Mouse (Mus musculus) midbrain, embryonic 14.5 days (tissue): ENCODE measurements around the gene Mtf1. TPM values are rescaled to one million over a fixed set of nuclear protein-coding genes. Genes with fewer than 3 reads are reported as not detected.

Experiments used
- ATAC-seq: fragments of 200-750 bp; cut with Nextera tagmentation; 2 replicates; pipeline ENCODE4 v1.8.0; 2017; ENCODE audit warnings: moderate number of reproducible peaks, moderate library complexity; ENCODE audit not compliant: low FRiP score, low TSS enrichment
- DNase-seq: peaks from one replicate; pipeline ENCODE4 v3.0.0-alpha.2; 2015
- H3K27ac ChIP-seq: fragments of 300-500 bp; sonication (generic); replicated peaks from 2 replicates; pipeline ENCODE4 v1.5.1; 2014; ENCODE audit warnings: mild to moderate bottlenecking, low read depth, low read length, moderate library complexity
- H3K27me3 ChIP-seq: fragments of 300-500 bp; sonication (generic); 2 replicates; pipeline ENCODE4 v1.6.1; 2014; ENCODE audit warnings: low read length, control low read depth, mixed read lengths; ENCODE audit not compliant: control insufficient read depth, insufficient read depth
- H3K36me3 ChIP-seq: fragments of 300-500 bp; sonication (generic); 2 replicates; pipeline ENCODE4 v1.6.1; 2014; ENCODE audit warnings: low read length, control low read depth; ENCODE audit not compliant: control insufficient read depth, insufficient read depth
- H3K4me1 ChIP-seq: fragments of 300-500 bp; sonication (generic); 2 replicates; pipeline ENCODE4 v1.6.1; 2014; ENCODE audit warnings: mild to moderate bottlenecking, antibody characterized with exemption, low read length, control low read depth; ENCODE audit not compliant: control insufficient read depth, insufficient read depth
- H3K4me2 ChIP-seq: fragments of 300-500 bp; sonication (generic); 2 replicates; pipeline ENCODE4 v1.6.1; 2014; ENCODE audit warnings: mild to moderate bottlenecking, low read length, moderate library complexity
- H3K4me3 ChIP-seq: fragments of 300-500 bp; sonication (generic); replicated peaks from 2 replicates; pipeline ENCODE4 v1.5.1; 2014; ENCODE audit warnings: low read depth, low read length
- H3K9ac ChIP-seq: fragments of 300-500 bp; sonication (generic); replicated peaks from 2 replicates; pipeline ENCODE4 v1.6.1; 2014; ENCODE audit warnings: mild to moderate bottlenecking, low read length, moderate library complexity
- H3K9me3 ChIP-seq: fragments of 300-500 bp; sonication (generic); 2 replicates; pipeline ENCODE4 v1.6.1; 2016; ENCODE audit warnings: low read length, control low read depth, mixed read lengths; ENCODE audit not compliant: control insufficient read depth
- WGBS: fragments of 180-500 bp; shearing (Covaris S2); extraction: QIAGEN DNeasy Blood & Tissue Kit; methylation state at CpG from one replicate; pipeline ENCODE4 v1.1.7; 2014; 5-methylcytosine and 5-hydroxymethylcytosine counted together
- polyA plus RNA-seq: library from polyadenylated mRNA; unstranded; fragments of >200 nt; fragmentation: Nextera tagmentation; extraction: Ambion mirVana; gene quantifications from 2 replicates; pipeline ENCODE4 v1.2.1, GENCODE M21; 2014

Mtf1 gene
- polyA plus RNA-seq, 1 experiment from 2014 or later, result 11.4 TPM

- H3K27ac ChIP-seq, result no peak overlapping the region
- H3K4me1 ChIP-seq, result peaks cover 15% of the 10 kb centered on the region
- no peak overlapping the region for H3K4me3 ChIP-seq
- H3K27me3 ChIP-seq, result no peaks in the 10 kb centered on the region
- WGBS, result 86% methylated on average over 5 of the region's 5 CpGs
- no peak overlapping the region for H3K9ac ChIP-seq
- ATAC-seq, result no peak
- no peaks in the 10 kb centered on the region for H3K9me3 ChIP-seq
- peaks cover 59% of the 10 kb centered on the region for H3K36me3 ChIP-seq
- no peak for DNase-seq
- H3K4me2 ChIP-seq, result no peak overlapping the region
These were observed 56.5 kb downstream of the Mtf1 start for GRCm38 (mm10) chr4:124858370-124858769.

- Histone ChIP-seq H3K27ac (no peak overlapping the region), H3K4me2 (peak overlapping the region; percentile 77), H3K9ac (peak overlapping the region; percentile 90; the same call in 1 of the 2 replicates), H3K4me3 (peak overlapping the region; percentile 66), H3K27me3 (no peaks in the 10 kb centered on the region), H3K36me3 (peaks cover 41% of the 10 kb centered on the region), H3K4me1 (peaks cover 15% of the 10 kb centered on the region), H3K9me3 (no peaks in the 10 kb centered on the region)
- 21% methylated on average over 7 of the region's 7 CpGs for whole genome bisulfite sequencing
- peak; percentile 59 for DNase-seq
- ATAC-seq, result no peak
These were observed 58.5 kb downstream of the Mtf1 start for GRCm38 (mm10) chr4:124860446-124860845.

GRCm38 (mm10) chr4:124861283-124862188 is 59.6 kb downstream of the Mtf1 start, which contains the start of gene Maneal:
TSS of gene Maneal (minus strand) at chr4:124862171.
- H3K36me3 ChIP-seq, result peaks cover 31% of the 10 kb centered on the region
- H3K4me2 ChIP-seq, result peak within 1 kb of the TSS; percentile 77
- ATAC-seq (peak; percentile 74), DNase-seq (peak; percentile 67)
- no peaks in the 10 kb centered on the region for H3K27me3 ChIP-seq
- peak within 1 kb of the TSS; percentile 66 for H3K4me3 ChIP-seq
- 1% methylated on average over 50 of the region's 77 CpGs for WGBS
- peak within 1 kb of the TSS; percentile 90 for H3K9ac ChIP-seq
- peaks cover 15% of the 10 kb centered on the region for H3K4me1 ChIP-seq
- H3K27ac ChIP-seq, result peak within 1 kb of the TSS; percentile 84
- H3K9me3 ChIP-seq, result no peaks in the 10 kb centered on the region

DNA sequence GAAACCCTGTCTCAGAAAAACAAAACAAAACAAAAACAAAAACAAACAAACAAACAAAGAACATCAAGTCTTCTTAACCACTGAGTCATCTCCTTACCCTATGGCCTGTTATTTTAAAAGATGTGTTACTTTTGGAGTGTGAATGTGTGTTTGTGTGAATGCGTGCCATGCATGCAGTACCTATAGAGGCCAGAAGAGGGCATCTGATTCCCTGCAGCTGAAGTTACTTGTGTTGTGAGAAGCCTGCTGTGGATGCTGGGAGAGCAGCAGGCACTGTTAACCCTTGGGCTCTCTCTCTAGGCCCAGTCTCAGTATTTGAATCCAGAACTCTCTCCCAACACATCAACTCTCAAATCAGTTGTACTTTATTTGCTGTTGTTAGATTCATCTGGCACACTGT is 70.8 kb downstream of the Mtf1 start:
- Histone ChIP-seq H3K4me3 (no peak overlapping the region), H3K4me2 (no peak overlapping the region), H3K9ac (no peak overlapping the region), H3K27ac (no peak overlapping the region), H3K9me3 (no peaks in the 10 kb centered on the region), H3K27me3 (no peaks in the 10 kb centered on the region), H3K4me1 (no peaks in the 10 kb centered on the region), H3K36me3 (no peaks in the 10 kb centered on the region)
- DNase-seq (no peak), ATAC-seq (no peak)
- WGBS, result 88% methylated on average over 1 of the region's 1 CpGs

- H3K36me3 ChIP-seq, result no peaks in the 10 kb centered on the region
- no peaks in the 10 kb centered on the region for H3K27me3 ChIP-seq
- DNase-seq, result peak; percentile 24
- peak within 1 kb of the TSS; percentile 49 for H3K4me3 ChIP-seq
- peak within 1 kb of the TSS; percentile 72 for H3K27ac ChIP-seq
- H3K4me1 ChIP-seq, result peaks cover 3% of the 10 kb centered on the region; the same call in 1 of the 2 replicates
- H3K9ac ChIP-seq, result peak within 1 kb of the TSS; percentile 51
- ATAC-seq, result no peak
- H3K9me3 ChIP-seq, result no peaks in the 10 kb centered on the region
- 5% methylated on average over 11 of the region's 11 CpGs for WGBS
- peak within 1 kb of the TSS; percentile 58 for H3K4me2 ChIP-seq
These were observed 78.7 kb downstream of the Mtf1 start, which contains the start of gene Epha10 for GRCm38 (mm10) chr4:124880599-124880998. TSS of gene Epha10 (plus strand) at chr4:124880899.

DNA sequence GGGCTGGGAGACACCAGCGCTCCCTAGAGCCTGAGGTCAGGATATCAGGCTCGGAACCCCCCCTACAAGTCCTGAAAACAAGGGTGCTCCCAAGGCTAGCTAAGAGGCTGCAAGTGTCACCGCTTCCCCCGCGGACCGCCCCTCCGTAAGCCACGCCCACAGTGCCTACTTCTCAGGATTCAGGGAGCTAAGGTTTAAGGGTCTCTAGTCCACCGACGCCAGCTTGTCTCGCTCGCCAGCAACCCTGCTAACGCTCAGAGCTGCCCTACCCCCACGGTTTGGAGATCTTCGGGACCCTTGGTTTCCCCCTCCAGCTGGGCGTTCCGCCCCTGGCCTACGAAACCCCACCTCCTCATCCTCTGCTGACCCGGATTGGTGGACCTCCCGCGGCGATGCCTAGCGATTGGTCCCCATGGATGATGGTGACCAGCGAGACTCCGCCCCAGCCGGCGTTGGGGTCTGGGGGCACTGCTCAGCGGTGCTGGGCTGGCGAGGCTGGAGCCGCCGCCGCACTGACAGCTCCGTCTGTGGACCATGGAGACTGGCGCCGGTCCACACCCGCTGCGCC is 79.5 kb downstream of the Mtf1 start:
- H3K9ac ChIP-seq, result peak overlapping the region; percentile 51
- WGBS, result under 1% methylated on average over 37 of the region's 37 CpGs
- H3K4me1 ChIP-seq, result peaks cover 3% of the 10 kb centered on the region; the same call in 1 of the 2 replicates
- peak overlapping the region; percentile 72 for H3K27ac ChIP-seq
- peak overlapping the region; percentile 49 for H3K4me3 ChIP-seq
- H3K36me3 ChIP-seq, result no peaks in the 10 kb centered on the region
- H3K9me3 ChIP-seq, result no peaks in the 10 kb centered on the region
- H3K27me3 ChIP-seq, result no peaks in the 10 kb centered on the region
- H3K4me2 ChIP-seq, result peak overlapping the region; percentile 58
- DNase-seq (peak; percentile 96), ATAC-seq (peak; percentile 96)

DNA sequence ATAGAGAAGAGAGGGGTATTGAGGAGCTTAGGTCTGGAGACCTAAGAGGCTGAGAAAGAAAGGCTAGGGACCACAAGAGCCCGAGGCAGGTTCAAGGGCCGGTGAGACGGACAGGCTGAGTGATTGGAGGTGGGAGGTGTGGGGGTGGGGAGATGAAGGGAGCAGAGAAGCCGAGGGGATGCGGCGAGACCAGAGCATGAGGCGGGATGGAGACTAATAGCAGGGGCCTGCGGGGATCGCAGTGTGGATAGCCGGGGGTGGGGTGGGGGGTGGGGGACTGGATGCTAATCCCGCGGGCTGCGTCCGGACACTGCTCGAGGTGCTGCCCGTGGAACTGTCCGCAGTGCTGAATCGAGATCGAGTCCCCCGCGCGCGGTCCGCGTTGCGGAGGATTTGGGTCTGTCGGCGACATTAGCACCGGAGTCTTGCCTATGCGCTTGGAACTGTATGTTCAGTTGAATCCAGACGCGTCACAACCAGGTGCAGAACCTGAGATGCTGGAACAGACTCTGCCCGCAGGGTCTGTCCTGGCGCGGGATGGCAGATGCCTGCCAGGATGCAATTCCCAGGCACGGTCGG is 80.3 kb downstream of the Mtf1 start:
- ATAC-seq (peak; percentile 36; the same call in 1 of the 2 replicates), DNase-seq (peak; percentile 66)
- H3K27ac ChIP-seq, result peak overlapping the region; percentile 72
- H3K9ac ChIP-seq, result peak overlapping the region; percentile 51
- WGBS, result under 1% methylated on average over 37 of the region's 37 CpGs
- H3K27me3 ChIP-seq, result no peaks in the 10 kb centered on the region
- peak overlapping the region; percentile 58 for H3K4me2 ChIP-seq
- peaks cover 3% of the 10 kb centered on the region; the same call in 1 of the 2 replicates for H3K4me1 ChIP-seq
- no peaks in the 10 kb centered on the region for H3K9me3 ChIP-seq
- H3K4me3 ChIP-seq, result peak overlapping the region; percentile 49
- H3K36me3 ChIP-seq, result no peaks in the 10 kb centered on the region

- ATAC-seq (no peak), DNase-seq (no peak)
- H3K9me3 ChIP-seq, result no peaks in the 10 kb centered on the region
- no peak overlapping the region for H3K27ac ChIP-seq
- no peaks in the 10 kb centered on the region for H3K27me3 ChIP-seq
- H3K4me2 ChIP-seq, result no peak overlapping the region
- H3K36me3 ChIP-seq, result no peaks in the 10 kb centered on the region
- no peak overlapping the region for H3K4me3 ChIP-seq
- H3K9ac ChIP-seq, result no peak overlapping the region
- WGBS, result 61% methylated on average over 7 of the region's 7 CpGs
- peaks cover 1% of the 10 kb centered on the region; the same call in 1 of the 2 replicates for H3K4me1 ChIP-seq
These were observed 86.8 kb downstream of the Mtf1 start for GRCm38 (mm10) chr4:124888702-124889101.
